ENCODE assay signal across 11 mouse cellular contexts in the genomic region with DNA sequence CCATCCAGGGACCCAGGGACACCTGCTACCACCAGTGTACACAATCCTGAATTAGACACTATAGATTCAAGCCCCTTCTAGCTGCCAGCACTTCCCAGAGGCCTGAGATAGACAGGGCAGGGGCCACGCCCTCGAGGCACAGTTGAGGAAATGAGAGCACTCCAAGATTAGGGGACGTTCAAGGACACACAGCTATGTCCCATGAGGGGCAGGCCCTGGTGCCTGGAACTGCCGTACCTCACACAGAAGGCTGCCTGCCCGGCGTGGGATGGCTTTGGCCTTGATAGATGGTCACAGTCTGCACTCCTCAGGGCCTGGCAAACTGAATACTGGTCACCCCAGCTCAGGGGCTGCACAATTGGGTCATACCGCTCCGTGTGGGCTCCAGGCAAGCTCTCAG. TPM values are rescaled to one million over a fixed set of nuclear protein-coding genes. Genes with fewer than 3 reads are reported as not detected.
DNase-seq lines count a peak whose midpoint lies in the region; ATAC-seq lines count a peak whose summit lies in the region.
"Had no signal": no experiment of that assay in that cellular context is flagged by ENCODE, and none has a peak within 500 bp of the region (broad histone marks: within the 10 kb centered on the region; RNA-seq: fewer than 3 reads in every experiment).

No protein-coding gene starts in this region.

- H3K9me3 ChIP-seq in hindbrain, embryonic 16.5 days (ENCODE audit: control insufficient read depth, low read length): no peaks in the 10 kb centered on the region
- no peaks in the 10 kb centered on the region for H3K9me3 ChIP-seq in hindbrain, embryonic 12.5 days (replicated peaks)
- H3K9me3 ChIP-seq in liver, embryonic 16.5 days (replicated peaks; ENCODE audit: control insufficient read depth, low read length): no peaks in the 10 kb centered on the region
- H3K9me3 ChIP-seq: embryonic facial prominence, embryonic 12.5 days; hindbrain, embryonic 15.5 days had no signal

- peak; percentile 60 for DNase-seq in R1 (ENCODE audit: low read depth, low spot score)
- no peak for DNase-seq in B cell, adult 2 months
- DNase-seq in spleen, postnatal 10 days (ENCODE audit: low spot score in 2 of 2): no peak
- no peak for DNase-seq in gastrocnemius, adult 18-20 months (ENCODE audit: low spot score)

- H3K4me1 ChIP-seq in hindbrain, embryonic 16.5 days (ENCODE audit: control insufficient read depth, insufficient read depth, low read depth, low read length): peaks cover 24% of the 10 kb centered on the region
- H3K4me1 ChIP-seq in hindbrain, embryonic 12.5 days: peaks cover 41% of the 10 kb centered on the region
- peaks cover 21% of the 10 kb centered on the region for H3K4me1 ChIP-seq in brown adipose tissue, adult 24 weeks (ENCODE audit: control insufficient read depth, insufficient read depth, insufficient read length, low read length)
- peaks cover 51% of the 10 kb centered on the region for H3K4me1 ChIP-seq in liver, embryonic 16.5 days (ENCODE audit: control insufficient read depth, low read depth, low read length)

- H3K4me2 ChIP-seq in hindbrain, embryonic 16.5 days (ENCODE audit: low read length): no peak overlapping the region
- H3K4me2 ChIP-seq in hindbrain, embryonic 12.5 days (replicated peaks): no peak overlapping the region
- H3K4me2 ChIP-seq in liver, embryonic 16.5 days (ENCODE audit: low read depth, low read length): no peak overlapping the region
- H3K4me2 ChIP-seq: embryonic facial prominence, embryonic 12.5 days; hindbrain, embryonic 15.5 days had no signal

- no peaks in the 10 kb centered on the region for H3K36me3 ChIP-seq in hindbrain, embryonic 16.5 days (ENCODE audit: control insufficient read depth, insufficient read depth, low read length)
- no peaks in the 10 kb centered on the region for H3K36me3 ChIP-seq in hindbrain, embryonic 12.5 days
- no peaks in the 10 kb centered on the region for H3K36me3 ChIP-seq in liver, embryonic 16.5 days (ENCODE audit: control insufficient read depth, insufficient read depth)
- H3K36me3 ChIP-seq: embryonic facial prominence, embryonic 12.5 days; hindbrain, embryonic 15.5 days had no signal

- H3K27ac ChIP-seq in hindbrain, embryonic 16.5 days (ENCODE audit: low read depth, low read length): no peak overlapping the region
- H3K27ac ChIP-seq in hindbrain, embryonic 12.5 days: no peak overlapping the region
- H3K27ac ChIP-seq in brown adipose tissue, adult 24 weeks (replicated peaks; ENCODE audit: low read depth, low read length): peak overlapping the region; percentile 84
- H3K27ac ChIP-seq in liver, embryonic 16.5 days (ENCODE audit: low read length): no peak overlapping the region
- H3K27ac ChIP-seq: embryonic facial prominence, embryonic 12.5 days; hindbrain, embryonic 15.5 days had no signal

- H3K4me3 ChIP-seq in hindbrain, embryonic 16.5 days (ENCODE audit: low read length): no peak overlapping the region
- H3K4me3 ChIP-seq in hindbrain, embryonic 12.5 days: no peak overlapping the region
- H3K4me3 ChIP-seq in brown adipose tissue, adult 24 weeks (ENCODE audit: insufficient read depth, low read depth, low read length): peak overlapping the region; percentile 56
- H3K4me3 ChIP-seq in liver, embryonic 16.5 days (ENCODE audit: low read depth, low read length): no peak overlapping the region
- H3K4me3 ChIP-seq: embryonic facial prominence, embryonic 12.5 days; hindbrain, embryonic 15.5 days had no signal

- peak overlapping the region; percentile 17 for H3K9ac ChIP-seq in hindbrain, embryonic 16.5 days (ENCODE audit: low read depth, low read length)
- H3K9ac ChIP-seq in hindbrain, embryonic 12.5 days: no peak overlapping the region
- H3K9ac ChIP-seq in liver, embryonic 16.5 days (ENCODE audit: low read depth, low read length): no peak overlapping the region
- H3K9ac ChIP-seq: embryonic facial prominence, embryonic 12.5 days; hindbrain, embryonic 15.5 days had no signal

- 72% methylated on average over 8 of the region's 8 CpGs for WGBS in hindbrain, embryonic 16.5 days
- 73% methylated on average over 8 of the region's 8 CpGs for WGBS in hindbrain, embryonic 12.5 days
- WGBS in liver, embryonic 16.5 days (ENCODE audit: insufficient replicate concordance): 35% methylated on average over 8 of the region's 8 CpGs

- ATAC-seq in hindbrain, embryonic 16.5 days: no peak
- ATAC-seq in hindbrain, embryonic 12.5 days (ENCODE audit: low FRiP score): no peak
- ATAC-seq in liver, embryonic 16.5 days (ENCODE audit: low read depth): peak; percentile 33; the same call in 1 of the 2 replicates

- no peaks in the 10 kb centered on the region for H3K27me3 ChIP-seq in hindbrain, embryonic 16.5 days (replicated peaks; ENCODE audit: control insufficient read depth, insufficient read depth, low read length)
- H3K27me3 ChIP-seq in hindbrain, embryonic 12.5 days: peaks cover 3% of the 10 kb centered on the region; the same call in 1 of the 2 replicates
- no peaks in the 10 kb centered on the region for H3K27me3 ChIP-seq in liver, embryonic 16.5 days (ENCODE audit: control insufficient read depth, insufficient read depth, low read depth, low read length)
- H3K27me3 ChIP-seq: embryonic facial prominence, embryonic 12.5 days; hindbrain, embryonic 15.5 days had no signal

RNA-seq across cellular contexts. Expression of a gene that starts 19.7 kb away (rescaled TPM):
- 33.7 and 40.7 TPM in 2 replicates for polyA plus RNA-seq in hindbrain, embryonic 16.5 days (2015; fragmentation: Nextera tagmentation; extraction: Ambion mirVana)
- polyA plus RNA-seq in hindbrain, embryonic 12.5 days (2016; fragmentation: Nextera tagmentation; extraction: Ambion mirVana): 33.9 and 36.8 TPM in 2 replicates
- 3.4 and 7.1 TPM in 2 replicates for polyA plus RNA-seq in brown adipose tissue, adult 24 weeks (2012; ENCODE audit: insufficient read depth, insufficient read length, missing spikeins)
- polyA plus RNA-seq in liver, embryonic 16.5 days (2015; fragmentation: Nextera tagmentation; extraction: Ambion mirVana): 3.9 and 4.3 TPM in 2 replicates
- total RNA-seq in gastrocnemius, adult 18-20 months (2021): under 1 TPM; 0.46 to 0.97 TPM

RNA-seq across cellular contexts. Expression of a gene that starts 56.9 kb away (rescaled TPM):
- polyA plus RNA-seq in hindbrain, embryonic 16.5 days (2015; fragmentation: Nextera tagmentation; extraction: Ambion mirVana): not detected in 2 replicates
- not detected in 2 replicates for polyA plus RNA-seq in hindbrain, embryonic 12.5 days (2016; fragmentation: Nextera tagmentation; extraction: Ambion mirVana)
- polyA plus RNA-seq in brown adipose tissue, adult 24 weeks (2012; ENCODE audit: insufficient read depth, insufficient read length, missing spikeins): not detected in 2 replicates
- polyA plus RNA-seq in liver, embryonic 16.5 days (2015; fragmentation: Nextera tagmentation; extraction: Ambion mirVana): not detected in 2 replicates
- not detected for total RNA-seq in gastrocnemius, adult 18-20 months (2021)
- total RNA-seq: liver, adult 2 months had no signal
- polyA plus RNA-seq: embryonic facial prominence, embryonic 12.5 days; hindbrain, embryonic 15.5 days; liver, adult 2 months had no signal
